Mouse (Mus musculus): ENCODE measurements at regions not wholly inside any gene's neighbourhood (a gene's known extent, or its start where the extent isn't known, plus 50 kb on each side); places are given as distances from the start of the nearest gene placed in this dataset.
"Not testable (repeated sequence)": the region's sequence is repeated elsewhere in the genome, so short reads cannot be mapped to it uniquely, and the experiment has no call there.

- no peak for DNase-seq (ENCODE audit: low read depth, low spot score)
Measured at GRCm38 (mm10) chr12:39594726-39595125, 443.1 kb downstream of the Arl4a start.

GRCm38 (mm10) chr12:39593781-39594180, 444.0 kb downstream of the Arl4a start:
- DNase-seq (ENCODE audit: low read depth, low spot score): not testable (repeated sequence)

GRCm38 (mm10) chr12:39587204-39587909, 450.5 kb downstream of the Arl4a start:
- no peak for DNase-seq (ENCODE audit: low read depth, low spot score)

GRCm38 (mm10) chr12:39586163-39586562, 451.7 kb downstream of the Arl4a start:
- no peak for DNase-seq (ENCODE audit: low read depth, low spot score)

DNA sequence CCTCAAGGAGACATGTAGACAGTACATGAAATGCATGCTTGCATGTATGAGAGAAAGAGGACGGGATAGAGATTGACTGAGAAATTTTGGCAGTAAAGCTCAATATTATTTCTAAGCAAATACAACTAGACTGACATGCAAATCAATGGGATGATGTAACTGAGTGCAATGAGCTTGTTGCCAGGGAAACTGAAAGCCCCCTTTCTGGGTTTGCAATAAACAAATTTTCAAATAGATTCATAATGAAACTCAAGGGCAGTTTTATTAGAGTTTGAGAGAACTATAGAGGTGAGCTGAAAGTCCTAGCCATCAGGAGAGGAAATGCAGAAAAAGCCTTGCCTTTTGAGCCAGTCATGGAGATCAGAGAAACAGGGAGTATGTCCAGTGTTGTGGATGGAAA, 460.2 kb downstream of the Arl4a start:
- peak; percentile 90 for DNase-seq (ENCODE audit: low read depth, low spot score)

DNA sequence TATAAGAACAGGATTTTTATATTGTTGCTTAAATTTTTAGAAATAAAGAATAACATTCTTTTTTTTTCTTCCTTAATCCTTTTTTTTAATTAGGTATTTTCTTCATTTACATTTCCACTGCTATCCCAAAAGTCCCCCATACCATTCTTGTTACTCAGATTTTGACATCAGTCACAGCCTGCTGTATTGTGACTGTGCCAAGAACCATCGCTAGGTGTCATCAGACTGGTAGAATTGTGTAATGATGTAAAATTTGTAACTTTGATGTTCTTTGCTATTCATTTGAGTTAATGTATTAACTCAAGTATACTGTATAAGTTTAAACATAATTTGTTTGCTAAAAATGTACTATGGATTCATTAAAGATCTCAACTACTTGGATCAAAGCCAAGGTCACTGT, 465.0 kb downstream of the Arl4a start:
- DNase-seq (ENCODE audit: low read depth, low spot score): no peak

GRCm38 (mm10) chr12:39572147-39572546, 465.7 kb downstream of the Arl4a start:
- DNase-seq (ENCODE audit: low read depth, low spot score): no peak

DNA sequence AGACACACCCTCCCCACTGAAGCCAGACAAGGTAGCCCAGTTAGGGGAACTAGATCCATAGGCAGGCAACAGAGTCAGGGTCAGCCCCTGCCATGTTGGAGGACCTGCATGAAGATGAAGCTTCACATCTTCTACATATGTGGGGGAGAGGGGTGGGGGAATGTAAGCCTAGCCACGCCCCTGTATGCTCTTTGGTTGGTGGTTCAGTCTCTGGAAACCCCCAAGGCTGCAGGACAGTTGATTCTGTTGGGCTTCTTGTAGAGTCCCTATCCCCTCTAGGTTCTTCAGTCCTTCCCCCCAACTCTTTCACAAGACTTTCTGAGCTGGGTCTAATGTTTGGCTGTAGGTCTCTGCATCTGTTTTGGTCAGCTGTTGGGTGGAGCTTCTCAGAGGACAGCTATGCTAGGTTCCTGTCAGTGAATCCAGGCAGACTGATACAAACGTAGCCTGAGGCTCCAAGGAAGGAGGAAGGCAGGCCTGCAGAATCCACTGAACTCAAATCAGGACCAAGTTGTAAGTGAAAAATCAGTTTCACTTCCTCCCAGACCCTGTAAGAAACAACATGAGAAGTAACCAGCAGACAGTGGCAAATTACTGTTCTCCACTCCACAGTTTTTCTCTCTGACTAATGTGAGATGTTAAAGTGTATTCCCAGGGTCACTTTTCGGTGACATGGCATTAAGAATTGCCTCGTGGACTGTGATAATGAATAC, 476.9 kb downstream of the Arl4a start:
- peak; percentile 88 for DNase-seq (ENCODE audit: low read depth, low spot score)

GRCm38 (mm10) chr12:39558491-39558890, 479.3 kb downstream of the Arl4a start:
- no peak for DNase-seq (ENCODE audit: low read depth, low spot score)

GRCm38 (mm10) chr12:39536326-39536725, 501.5 kb downstream of the Arl4a start:
- DNase-seq (ENCODE audit: low read depth, low spot score): no peak

DNA sequence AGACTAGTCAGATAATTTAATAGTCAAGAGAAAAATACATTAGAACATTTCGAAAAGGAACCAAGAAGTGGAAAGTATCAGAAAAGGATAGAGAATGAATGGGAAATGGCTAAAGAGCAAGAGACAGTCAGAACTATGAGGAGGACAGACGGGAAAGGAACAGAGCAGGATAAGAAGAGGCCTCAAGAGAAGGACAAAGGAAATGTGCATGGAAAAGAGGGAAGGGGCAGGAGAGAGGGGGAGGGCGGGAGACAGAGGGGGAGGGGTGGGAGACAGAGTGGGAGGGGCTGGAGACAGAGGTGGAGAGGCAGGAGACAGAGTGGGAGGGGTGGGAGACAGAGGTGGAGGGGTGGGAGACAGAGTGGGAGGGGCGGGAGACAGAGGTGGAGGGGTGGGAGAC, 509.7 kb downstream of the Arl4a start:
- DNase-seq (ENCODE audit: low read depth, low spot score): no peak

DNA sequence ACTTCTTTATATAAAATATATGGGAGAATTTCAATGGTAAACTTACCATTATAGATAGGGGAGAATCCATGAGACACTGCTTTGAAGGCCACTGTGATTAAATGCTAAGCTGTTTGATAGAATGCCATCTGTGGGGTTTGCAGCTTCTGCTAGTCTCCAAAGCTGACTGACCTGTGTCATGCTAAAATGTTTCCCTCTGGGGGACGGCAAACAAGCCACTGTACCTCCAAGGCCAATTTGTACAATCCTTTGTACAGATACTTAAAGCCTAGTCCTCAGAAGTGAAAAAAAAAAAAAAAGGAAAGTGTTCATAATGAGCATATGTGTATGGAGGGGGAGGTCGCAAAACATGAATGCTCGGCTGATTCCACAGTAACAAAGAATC, 510.6 kb downstream of the Arl4a start:
- no peak for DNase-seq (ENCODE audit: low read depth, low spot score)

- no peak for DNase-seq (ENCODE audit: low read depth, low spot score)
Measured at GRCm38 (mm10) chr12:39526535-39527215, 511.1 kb downstream of the Arl4a start.

GRCm38 (mm10) chr12:39515690-39516089, 522.1 kb downstream of the Arl4a start:
- DNase-seq (ENCODE audit: low read depth, low spot score): no peak

- no peak for DNase-seq (ENCODE audit: low read depth, low spot score)
Measured at GRCm38 (mm10) chr12:39510855-39511254, 527.0 kb downstream of the Arl4a start.

DNA sequence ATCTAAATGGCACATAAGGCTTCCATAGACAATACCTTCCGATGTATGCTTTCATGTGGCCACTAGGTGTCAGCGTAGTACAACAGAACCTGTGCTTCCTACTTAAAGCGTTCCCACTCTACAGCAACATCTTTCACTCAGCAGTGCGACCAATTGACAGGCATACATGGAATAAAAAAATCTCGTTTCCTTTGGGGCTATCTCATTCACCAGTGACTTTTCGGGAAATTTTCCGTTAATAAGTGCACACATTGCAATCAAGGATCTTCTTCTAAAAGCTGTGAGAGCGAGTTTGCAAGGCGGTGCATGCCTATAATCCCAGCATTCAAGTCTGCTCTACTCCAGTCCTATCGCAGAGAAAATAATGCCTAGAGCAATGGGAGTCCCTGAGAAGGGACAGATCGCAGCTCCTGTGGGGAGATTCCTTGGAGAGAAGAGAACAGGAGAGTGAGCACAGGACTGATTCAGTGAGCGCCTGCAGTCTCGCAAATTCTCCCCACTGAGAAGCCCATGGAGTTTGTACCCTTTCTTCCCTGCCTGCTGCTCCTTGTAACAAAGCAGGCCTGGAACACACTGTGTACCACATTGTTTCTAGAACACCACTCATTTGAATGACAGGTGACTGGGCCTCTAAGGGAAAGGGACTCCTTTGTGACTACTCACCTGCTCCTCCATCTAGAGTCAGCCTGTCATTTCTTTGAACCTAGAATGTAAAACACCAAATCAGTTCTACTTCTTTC, 527.6 kb downstream of the Arl4a start:
- DNase-seq (ENCODE audit: low read depth, low spot score): peak; percentile 79

DNA sequence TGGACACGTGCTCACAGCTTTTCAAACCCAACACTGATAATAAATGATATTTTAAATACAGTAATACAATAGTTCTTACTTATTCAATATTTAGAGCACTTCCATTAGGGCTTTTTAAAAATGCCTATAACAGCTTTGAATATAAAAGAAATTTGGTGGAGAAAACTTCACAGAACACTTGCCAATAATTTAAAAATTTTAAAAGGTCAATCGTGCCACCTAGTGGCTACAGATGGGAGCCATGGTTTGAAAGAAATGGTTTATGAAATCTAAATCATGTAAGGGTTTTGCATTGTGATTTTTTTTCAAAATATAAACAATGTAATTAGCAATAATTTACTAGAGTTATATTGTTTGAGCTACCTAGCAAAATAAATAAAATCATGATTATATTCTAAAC, 541.6 kb downstream of the Arl4a start:
- peak; percentile 54 for DNase-seq (ENCODE audit: low read depth, low spot score)

- DNase-seq (ENCODE audit: low read depth, low spot score): peak; percentile 43
Measured at GRCm38 (mm10) chr12:39493578-39494218, 544.1 kb downstream of the Arl4a start.

GRCm38 (mm10) chr12:39493114-39493513, 544.7 kb downstream of the Arl4a start:
- no peak for DNase-seq (ENCODE audit: low read depth, low spot score)

GRCm38 (mm10) chr12:39472984-39473383, 564.8 kb downstream of the Arl4a start:
- DNase-seq (ENCODE audit: low read depth, low spot score): no peak
